Mouse (Mus musculus) G1E (cell line): Measurements from ENCODE around the gene Rsbn1l. TPM values are rescaled to one million over a fixed set of nuclear protein-coding genes. Genes with fewer than 3 reads are reported as not detected.
A peak's percentile ranks its signal among the peaks of the same experiment; 100 is the strongest.

Experiments
- ATAC-seq: 2 replicates; pipeline ENCODE4 v1.8.0; 2016; ENCODE audit warnings: mild to moderate bottlenecking; ENCODE audit not compliant: insufficient number of reproducible peaks, poor library complexity, low FRiP score, severe bottlenecking; ENCODE audit errors: extremely low read depth
- DNase-seq: peaks from one replicate; pipeline ENCODE4 v3.0.0; 2012; ENCODE audit warnings: low spot score
- H3K27me3 ChIP-seq: 2 replicates; pipeline ENCODE4 v1.6.1; 2012; ENCODE audit warnings: mild to moderate bottlenecking, low read length, inconsistent platforms; ENCODE audit not compliant: insufficient read depth
- H3K36me3 ChIP-seq: replicated peaks from 2 replicates; pipeline ENCODE3; 2012; ENCODE audit warnings: mild to moderate bottlenecking, inconsistent platforms
- H3K4me1 ChIP-seq: 2 replicates; pipeline ENCODE4 v1.6.1; 2012; ENCODE audit warnings: low read depth, low read length, inconsistent platforms, mixed read lengths; ENCODE audit not compliant: insufficient read depth
- H3K4me3 ChIP-seq: 2 replicates; pipeline ENCODE4 v1.5.1; 2012; ENCODE audit warnings: low read depth, mild to moderate bottlenecking, inconsistent platforms, low read length, moderate library complexity, mixed read lengths
- H3K9me3 ChIP-seq: replicated peaks from 2 replicates; pipeline ENCODE4 v1.6.1; 2012; ENCODE audit warnings: inconsistent platforms
- CTCF ChIP-seq: IDR thresholded peaks from 2 replicates; pipeline ENCODE4 v1.5.1; 2012; ENCODE audit warnings: low read depth, low read length, inconsistent platforms, mixed read lengths
- GATA1 ChIP-seq: IDR thresholded peaks from 2 replicates; pipeline ENCODE4 v1.6.1; 2012; ENCODE audit warnings: borderline replicate concordance, low read length, inconsistent platforms, mixed read lengths
- GATA2 ChIP-seq: IDR thresholded peaks from 2 replicates; pipeline ENCODE4 v1.6.1; 2012; ENCODE audit warnings: low read depth, low read length, inconsistent platforms, borderline replicate concordance
- POLR2AphosphoS5 ChIP-seq: IDR thresholded peaks from 2 replicates; pipeline ENCODE4 v1.6.1; 2012; ENCODE audit warnings: low read depth, low read length, inconsistent platforms; ENCODE audit not compliant: insufficient replicate concordance
- TAL1 ChIP-seq: conservative IDR thresholded peaks from 2 replicates; pipeline ENCODE4 v1.6.1; 2012; ENCODE audit warnings: low read depth, low read length, inconsistent platforms, mixed read lengths
- polyA plus RNA-seq: library from polyadenylated mRNA; stranded (reverse); fragments of >175 nt; gene quantifications from 2 replicates; pipeline ENCODE4 v1.2.3, GENCODE M21; 2012
- total RNA-seq, 2 experiments: library from RNA; stranded (forward) in 1 of 2; stranded (reverse) in 1 of 2; fragments of 200-1000 nt in 1 of 2; fragments of >200 nt in 1 of 2; fragmentation: Nextera tagmentation in 1 of 2; gene quantifications; 2 replicates each; pipeline ENCODE4 v1.2.3; 2014 to 2017

Rsbn1l gene
- 90.5 and 90.8 TPM in 2 replicates for total RNA-seq (2014; fragmentation: Nextera tagmentation)
- total RNA-seq (2017): 63.7 and 69.7 TPM in 2 replicates
- 15.7 and 16.7 TPM in 2 replicates for polyA plus RNA-seq

- H3K36me3 ChIP-seq: peaks cover 60% of the 10 kb centered on the region
- H3K9me3 ChIP-seq: peaks cover 4% of the 10 kb centered on the region; the same call in 1 of the 2 replicates
- H3K4me1 ChIP-seq: peaks cover 47% of the 10 kb centered on the region
- TF ChIP-seq CTCF (no peak), GATA2 (no peak), GATA1 (no peak), POLR2AphosphoS5 (no peak), TAL1 (no peak)
- no peaks in the 10 kb centered on the region for H3K27me3 ChIP-seq
- H3K4me3 ChIP-seq: peak within 1 kb of the TSS; percentile 98; the same call in 1 of the 2 replicates
- ATAC-seq (no peak), DNase-seq (no peak)
These were observed at the start of gene Rsbn1l for GRCm38 (mm10) chr5:20956298-20956697. Gene Rsbn1l (minus strand): TSS chr5:20956398.

DNA sequence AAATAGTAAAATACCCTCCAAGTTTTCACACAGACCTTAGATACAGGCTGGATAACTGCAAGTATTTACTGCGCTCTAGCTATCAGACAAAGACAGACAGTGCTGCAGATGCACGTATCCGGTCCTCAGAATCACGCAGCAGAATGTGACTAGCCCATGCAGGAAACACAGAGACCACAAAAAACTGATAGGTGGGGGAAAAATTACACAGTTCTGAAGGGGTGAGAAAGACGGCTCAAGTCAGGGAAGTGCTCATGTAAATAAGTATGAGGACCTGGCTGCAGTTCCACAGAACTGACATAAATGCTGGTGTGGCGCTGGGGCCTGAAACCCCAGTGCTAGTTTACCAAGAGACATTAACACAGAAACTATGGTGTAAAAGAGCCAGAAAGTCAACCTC is 46.5 kb upstream of the Rsbn1l start:
- Histone ChIP-seq H3K36me3 (peaks cover 54% of the 10 kb centered on the region), H3K4me1 (peaks cover 54% of the 10 kb centered on the region), H3K9me3 (no peaks in the 10 kb centered on the region), H3K27me3 (no peaks in the 10 kb centered on the region), H3K4me3 (peak overlapping the region; percentile 65; the same call in 1 of the 2 replicates)
- ATAC-seq: peak; percentile 86
- peak; percentile 22 for DNase-seq
- peak; percentile 67 for TF ChIP-seq TAL1
- TF ChIP-seq CTCF: no peak

DNA sequence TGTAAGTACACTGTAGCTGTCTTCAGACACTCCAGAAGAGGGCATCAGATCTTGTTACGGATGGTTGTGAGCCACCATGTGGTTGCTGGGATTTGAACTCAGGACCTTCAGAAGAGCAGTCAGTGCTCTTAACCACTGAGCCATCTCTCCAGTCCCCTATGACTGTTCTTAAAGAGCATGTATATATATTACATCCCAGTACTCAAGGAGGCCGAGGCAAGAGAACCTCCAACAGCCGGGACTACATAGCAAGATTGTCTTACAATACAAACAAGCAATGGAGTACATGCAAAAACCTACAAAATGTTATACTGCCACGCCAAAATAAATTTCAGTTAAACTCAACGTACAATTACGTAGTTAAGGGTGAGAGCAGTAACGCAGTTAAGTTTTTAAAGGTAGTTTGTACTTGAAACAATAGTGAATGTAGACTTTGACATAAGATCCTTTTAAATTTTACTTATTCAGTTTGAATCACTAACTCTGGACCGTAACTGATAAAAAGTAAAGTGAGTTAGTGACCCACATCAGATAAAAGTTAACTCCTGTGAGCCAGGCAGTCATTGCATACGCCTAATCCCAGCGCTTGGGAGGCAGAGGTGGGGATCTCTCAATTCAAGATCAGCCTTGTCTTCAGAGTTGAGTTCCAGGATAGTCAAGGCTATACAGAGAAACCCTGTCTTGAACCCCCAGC is 45.6 kb upstream of the Rsbn1l start:
- Histone ChIP-seq H3K4me3 (peak overlapping the region; percentile 65), H3K4me1 (peaks cover 60% of the 10 kb centered on the region), H3K27me3 (no peaks in the 10 kb centered on the region), H3K9me3 (no peaks in the 10 kb centered on the region), H3K36me3 (peaks cover 58% of the 10 kb centered on the region)
- no peak for TF ChIP-seq GATA1
- no peak for TF ChIP-seq GATA2
- no peak for TF ChIP-seq POLR2AphosphoS5
- no peak for TF ChIP-seq CTCF
- no peak for TF ChIP-seq TAL1
- no peak for DNase-seq
- ATAC-seq: 0 out of 2 replicates have a peak, but pooled peaks have one; percentile 8

GRCm38 (mm10) chr5:20998427-20998826 is 42.2 kb upstream of the Rsbn1l start:
- TF ChIP-seq GATA2 (no peak), GATA1 (no peak), TAL1 (no peak), POLR2AphosphoS5 (no peak), CTCF (no peak)
- Histone ChIP-seq H3K4me1 (peaks cover 53% of the 10 kb centered on the region), H3K9me3 (no peaks in the 10 kb centered on the region), H3K4me3 (peak overlapping the region; percentile 11; the same call in 1 of the 2 replicates), H3K27me3 (no peaks in the 10 kb centered on the region), H3K36me3 (peaks cover 67% of the 10 kb centered on the region)
- DNase-seq (peak; percentile 6), ATAC-seq (peak; percentile 16; the same call in 1 of the 2 replicates)

GRCm38 (mm10) chr5:20997555-20997954 is 41.4 kb upstream of the Rsbn1l start:
- DNase-seq: no peak
- H3K36me3 ChIP-seq: peaks cover 72% of the 10 kb centered on the region
- H3K27me3 ChIP-seq: no peaks in the 10 kb centered on the region
- no peak for TF ChIP-seq GATA2
- peak; percentile 40 for TF ChIP-seq TAL1
- TF ChIP-seq POLR2AphosphoS5: no peak
- no peak for TF ChIP-seq CTCF
- TF ChIP-seq GATA1: no peak
- peaks cover 46% of the 10 kb centered on the region for H3K4me1 ChIP-seq
- no peaks in the 10 kb centered on the region for H3K9me3 ChIP-seq
- ATAC-seq: no peak
- H3K4me3 ChIP-seq: peak overlapping the region; percentile 57; the same call in 1 of the 2 replicates

DNA sequence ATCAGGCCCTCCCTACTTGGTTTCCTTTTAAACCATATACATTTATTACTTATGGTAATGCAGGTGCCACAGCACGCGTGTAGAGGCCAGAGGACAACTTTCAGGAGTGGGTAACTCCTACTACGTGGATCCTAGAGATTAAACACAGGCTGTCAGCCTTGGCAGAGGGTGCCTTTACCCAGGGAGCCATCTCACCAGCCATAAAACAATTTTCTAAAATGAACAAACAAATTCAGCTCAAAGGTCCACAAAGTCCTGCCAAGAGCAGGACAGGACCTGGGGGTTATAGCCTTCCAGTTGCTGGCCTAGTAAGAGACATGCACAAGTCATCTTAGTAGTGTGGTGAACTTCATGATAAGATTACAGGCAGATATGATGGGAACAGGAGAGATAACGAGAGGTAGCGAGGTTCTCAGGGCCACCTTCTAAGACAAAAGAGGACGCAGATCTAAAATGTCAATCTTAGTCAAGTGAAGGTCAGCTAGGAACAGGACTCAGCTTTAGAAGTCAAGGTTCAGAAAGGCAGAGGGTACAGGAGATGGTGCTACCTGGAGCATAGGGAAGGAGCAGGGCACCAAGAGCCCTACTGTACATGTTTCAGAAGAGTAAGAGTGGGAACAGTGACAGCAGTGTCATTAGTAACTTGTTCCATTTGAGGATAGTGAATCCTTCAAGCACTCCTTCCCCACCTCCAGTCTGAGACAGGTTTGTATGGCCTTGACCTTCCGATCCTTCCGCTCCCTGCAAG is 34.0 kb upstream of the Rsbn1l start:
- no peaks in the 10 kb centered on the region for H3K27me3 ChIP-seq
- H3K4me3 ChIP-seq: no peak overlapping the region
- no peak for ATAC-seq
- H3K4me1 ChIP-seq: peaks cover 10% of the 10 kb centered on the region
- TF ChIP-seq CTCF: no peak
- no peak for TF ChIP-seq GATA1
- no peak for TF ChIP-seq POLR2AphosphoS5
- TF ChIP-seq GATA2: no peak
- no peak for TF ChIP-seq TAL1
- no peak for DNase-seq
- peaks cover 88% of the 10 kb centered on the region for H3K36me3 ChIP-seq
- no peaks in the 10 kb centered on the region for H3K9me3 ChIP-seq
